Mouse (Mus musculus): ENCODE measurements around the gene Traf4. TPM values are rescaled to one million over a fixed set of nuclear protein-coding genes. Genes with fewer than 3 reads are reported as not detected.

The Traf4 gene
- polyA plus RNA-seq, 1 experiment: 99.8 TPM

DNA sequence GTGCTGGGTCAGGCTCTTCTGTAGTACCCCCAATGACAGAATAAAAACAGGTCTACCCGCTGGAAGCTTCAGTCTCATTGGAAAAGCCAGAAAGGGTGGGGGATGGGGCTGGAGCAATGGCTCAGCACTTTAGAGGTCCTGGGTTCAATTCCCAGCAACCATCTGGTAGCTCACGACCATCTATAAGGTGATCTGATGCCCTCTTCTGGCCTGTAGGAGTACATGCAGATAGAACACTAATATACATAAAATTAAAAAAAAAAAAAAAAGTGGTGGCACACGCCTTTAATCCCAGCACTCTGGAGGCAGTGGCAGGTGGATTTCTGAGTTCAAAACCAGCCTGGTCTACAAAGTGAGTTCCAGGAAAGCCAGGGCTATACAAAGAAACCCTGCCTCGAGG is 5.9 kb upstream of the Traf4 start:
- H3ac ChIP-seq (ENCODE audit: control insufficient read depth, insufficient read length, low read depth): no peak overlapping the region
- no peaks in the 10 kb centered on the region for H3K27me3 ChIP-seq (ENCODE audit: control insufficient read depth, insufficient read depth, insufficient read length)
- H3K4me3 ChIP-seq (ENCODE audit: insufficient read depth, poor library complexity, severe bottlenecking): no peak overlapping the region
- H3K79me2 ChIP-seq (ENCODE audit: control insufficient read depth, insufficient read depth): no peaks in the 10 kb centered on the region
- TF ChIP-seq MAX (IDR thresholded peaks at IDR 0.05) (no peak), CTCF (IDR thresholded peaks at IDR 0.05; ENCODE audit: control insufficient read depth, insufficient read depth, insufficient read length) (no peak), MYOG (IDR thresholded peaks at IDR 0.05; ENCODE audit: control insufficient read depth, extremely low read depth, insufficient read length) (no peak), USF1 (IDR thresholded peaks at IDR 0.05; ENCODE audit: low read depth) (no peak), MYOD1 (IDR thresholded peaks at IDR 0.05; ENCODE audit: control insufficient read depth, insufficient read length, low read depth) (no peak), CEBPB (IDR thresholded peaks at IDR 0.05; ENCODE audit: low read depth) (no peak)
- peaks cover 7% of the 10 kb centered on the region for H3K36me3 ChIP-seq (ENCODE audit: control insufficient read depth, insufficient read depth)
- no peaks in the 10 kb centered on the region for H3K79me3 ChIP-seq (ENCODE audit: low read depth)

DNA sequence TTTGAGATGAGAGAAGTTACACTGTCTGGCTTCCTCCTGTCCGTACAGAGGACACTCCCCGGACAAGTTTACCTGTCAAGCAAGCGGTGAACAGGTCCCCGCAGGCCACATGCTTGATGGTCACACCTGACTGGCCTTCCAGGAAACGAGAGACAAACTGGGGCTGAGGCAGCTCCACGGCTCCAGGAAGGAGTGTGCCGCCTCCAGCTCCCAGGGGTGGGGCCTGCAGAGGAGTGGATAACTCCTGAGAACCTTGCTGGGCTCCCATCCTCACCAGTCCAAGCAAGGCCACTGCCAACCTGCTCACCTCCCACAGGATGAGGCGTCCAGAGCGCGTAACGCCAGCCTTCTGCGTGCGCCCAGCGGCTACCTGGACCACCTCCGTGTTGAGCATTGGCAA is 4.9 kb upstream of the Traf4 start:
- no peak for TF ChIP-seq CEBPB (IDR thresholded peaks at IDR 0.05; ENCODE audit: low read depth)
- no peak for TF ChIP-seq USF1 (IDR thresholded peaks at IDR 0.05; ENCODE audit: low read depth)
- no peak for TF ChIP-seq MYOD1 (IDR thresholded peaks at IDR 0.05; ENCODE audit: control insufficient read depth, insufficient read length, low read depth)
- no peak for TF ChIP-seq FOSL1 (IDR thresholded peaks at IDR 0.05; ENCODE audit: insufficient read depth, low read length, poor library complexity, severe bottlenecking)
- no peak for TF ChIP-seq CTCF (IDR thresholded peaks at IDR 0.05; ENCODE audit: control insufficient read depth, insufficient read depth, insufficient read length)
- no peak for TF ChIP-seq MAX (IDR thresholded peaks at IDR 0.05)
- no peak for TF ChIP-seq MYOG (IDR thresholded peaks at IDR 0.05; ENCODE audit: control insufficient read depth, extremely low read depth, insufficient read length)
- Histone ChIP-seq H3K79me3 (ENCODE audit: low read depth) (no peaks in the 10 kb centered on the region), H3K27me3 (ENCODE audit: control insufficient read depth, insufficient read depth, insufficient read length) (no peaks in the 10 kb centered on the region), H3K36me3 (ENCODE audit: control insufficient read depth, insufficient read depth) (peaks cover 7% of the 10 kb centered on the region), H3ac (ENCODE audit: control insufficient read depth, insufficient read length, low read depth) (no peak overlapping the region), H3K4me3 (ENCODE audit: insufficient read depth, poor library complexity, severe bottlenecking) (no peak overlapping the region), H3K79me2 (ENCODE audit: control insufficient read depth, insufficient read depth) (peaks cover under 1% of the 10 kb centered on the region)

DNA sequence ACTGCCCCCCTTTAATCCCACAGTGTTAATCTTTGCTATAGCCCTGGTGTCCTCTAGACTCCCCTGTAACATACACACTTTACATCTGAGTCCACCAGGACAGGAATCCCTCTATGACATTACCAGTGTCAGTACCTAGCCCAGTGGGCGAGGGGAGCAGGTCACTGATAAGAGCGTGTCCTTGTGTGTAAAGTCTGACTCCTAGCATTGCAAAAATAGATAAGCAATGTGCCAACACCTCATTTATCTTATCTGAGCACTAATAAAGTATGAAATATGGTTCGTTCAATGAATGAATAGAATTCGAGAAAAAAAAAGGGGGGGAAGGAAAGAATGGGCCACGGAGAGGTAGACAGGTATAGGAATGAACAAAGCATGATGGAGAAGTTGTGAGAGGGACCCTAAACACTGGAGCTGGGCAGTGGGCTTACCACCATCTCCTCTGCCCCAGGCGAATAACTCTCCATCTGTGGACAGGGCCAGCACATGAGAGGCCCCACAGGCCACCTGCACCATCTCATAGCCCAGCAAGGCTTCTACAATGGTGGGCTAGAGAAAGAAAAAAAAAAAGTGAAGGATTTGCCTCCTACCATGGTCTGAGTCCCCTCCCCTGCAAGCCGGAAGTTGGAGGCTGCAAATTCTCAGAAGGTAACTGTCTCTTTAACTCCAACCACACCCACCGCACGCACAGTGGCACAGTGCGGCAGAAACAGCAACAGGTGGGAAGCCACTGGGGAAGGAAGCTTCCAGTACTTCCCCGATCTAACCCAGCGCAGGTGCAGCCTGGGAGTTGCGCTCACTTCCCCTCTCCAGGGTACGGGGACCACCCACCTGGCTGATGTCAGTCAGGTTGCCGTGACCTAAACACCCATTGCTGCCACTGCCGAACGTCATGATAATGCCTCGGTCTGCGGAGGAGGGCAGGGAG is 3.4 kb upstream of the Traf4 start:
- no peak overlapping the region for H3K4me3 ChIP-seq (ENCODE audit: insufficient read depth, poor library complexity, severe bottlenecking)
- H3K79me3 ChIP-seq (ENCODE audit: low read depth): peaks cover 14% of the 10 kb centered on the region
- H3ac ChIP-seq (ENCODE audit: control insufficient read depth, insufficient read length, low read depth): no peak overlapping the region
- TF ChIP-seq FOSL1 (IDR thresholded peaks at IDR 0.05; ENCODE audit: insufficient read depth, low read length, poor library complexity, severe bottlenecking) (no peak), MAX (IDR thresholded peaks at IDR 0.05) (no peak), MYOG (IDR thresholded peaks at IDR 0.05; ENCODE audit: control insufficient read depth, extremely low read depth, insufficient read length) (no peak), CTCF (IDR thresholded peaks at IDR 0.05; ENCODE audit: control insufficient read depth, insufficient read depth, insufficient read length) (no peak), MYOD1 (IDR thresholded peaks at IDR 0.05; ENCODE audit: control insufficient read depth, insufficient read length, low read depth) (no peak), USF1 (IDR thresholded peaks at IDR 0.05; ENCODE audit: low read depth) (no peak), CEBPB (IDR thresholded peaks at IDR 0.05; ENCODE audit: low read depth) (no peak)
- H3K27me3 ChIP-seq (ENCODE audit: control insufficient read depth, insufficient read depth, insufficient read length): no peaks in the 10 kb centered on the region
- H3K36me3 ChIP-seq (ENCODE audit: control insufficient read depth, insufficient read depth): peaks cover 7% of the 10 kb centered on the region
- peaks cover 16% of the 10 kb centered on the region for H3K79me2 ChIP-seq (ENCODE audit: control insufficient read depth, insufficient read depth)

- TF ChIP-seq CTCF (IDR thresholded peaks at IDR 0.05; ENCODE audit: control insufficient read depth, insufficient read depth, insufficient read length) (no peak), FOSL1 (IDR thresholded peaks at IDR 0.05; ENCODE audit: insufficient read depth, low read length, poor library complexity, severe bottlenecking) (no peak), CEBPB (IDR thresholded peaks at IDR 0.05; ENCODE audit: low read depth) (no peak), MAX (IDR thresholded peaks at IDR 0.05) (no peak), USF1 (IDR thresholded peaks at IDR 0.05; ENCODE audit: low read depth) (no peak), MYOG (IDR thresholded peaks at IDR 0.05; ENCODE audit: control insufficient read depth, extremely low read depth, insufficient read length) (no peak), MYOD1 (IDR thresholded peaks at IDR 0.05; ENCODE audit: control insufficient read depth, insufficient read length, low read depth) (no peak)
Measured at GRCm38 (mm10) chr11:78167257-78167959, 2.0 kb upstream of the Traf4 start.

GRCm38 (mm10) chr11:78166640-78167039 is 1.3 kb upstream of the Traf4 start:
- H3ac ChIP-seq (ENCODE audit: control insufficient read depth, insufficient read length, low read depth): no peak overlapping the region
- no peak for TF ChIP-seq MAX (IDR thresholded peaks at IDR 0.05)
- TF ChIP-seq USF1 (IDR thresholded peaks at IDR 0.05; ENCODE audit: low read depth): no peak
- TF ChIP-seq MYOD1 (IDR thresholded peaks at IDR 0.05; ENCODE audit: control insufficient read depth, insufficient read length, low read depth): no peak
- TF ChIP-seq CTCF (IDR thresholded peaks at IDR 0.05; ENCODE audit: control insufficient read depth, insufficient read depth, insufficient read length): no peak
- no peak for TF ChIP-seq FOSL1 (IDR thresholded peaks at IDR 0.05; ENCODE audit: insufficient read depth, low read length, poor library complexity, severe bottlenecking)
- TF ChIP-seq MYOG (IDR thresholded peaks at IDR 0.05; ENCODE audit: control insufficient read depth, extremely low read depth, insufficient read length): no peak
- no peak for TF ChIP-seq CEBPB (IDR thresholded peaks at IDR 0.05; ENCODE audit: low read depth)
- peaks cover 18% of the 10 kb centered on the region for H3K36me3 ChIP-seq (ENCODE audit: control insufficient read depth, insufficient read depth)
- H3K4me3 ChIP-seq (ENCODE audit: insufficient read depth, poor library complexity, severe bottlenecking): no peak overlapping the region
- peaks cover 37% of the 10 kb centered on the region for H3K79me2 ChIP-seq (ENCODE audit: control insufficient read depth, insufficient read depth)
- peaks cover 36% of the 10 kb centered on the region for H3K79me3 ChIP-seq (ENCODE audit: low read depth)
- no peaks in the 10 kb centered on the region for H3K27me3 ChIP-seq (ENCODE audit: control insufficient read depth, insufficient read depth, insufficient read length)

More at GRCm38 (mm10) chr11:78167257-78167959, 2.0 kb upstream of the Traf4 start:
- Histone ChIP-seq H3K79me2 (ENCODE audit: control insufficient read depth, insufficient read depth) (peaks cover 30% of the 10 kb centered on the region), H3ac (ENCODE audit: control insufficient read depth, insufficient read length, low read depth) (no peak overlapping the region), H3K27me3 (ENCODE audit: control insufficient read depth, insufficient read depth, insufficient read length) (no peaks in the 10 kb centered on the region), H3K79me3 (ENCODE audit: low read depth) (peaks cover 28% of the 10 kb centered on the region), H3K4me3 (ENCODE audit: insufficient read depth, poor library complexity, severe bottlenecking) (no peak overlapping the region), H3K36me3 (ENCODE audit: control insufficient read depth, insufficient read depth) (peaks cover 16% of the 10 kb centered on the region)
